Mouse (Mus musculus): Measurements from ENCODE around the gene Stim2.
A peak's percentile ranks its signal among the peaks of the same experiment; 100 is the strongest.

Stim2 gene

DNA sequence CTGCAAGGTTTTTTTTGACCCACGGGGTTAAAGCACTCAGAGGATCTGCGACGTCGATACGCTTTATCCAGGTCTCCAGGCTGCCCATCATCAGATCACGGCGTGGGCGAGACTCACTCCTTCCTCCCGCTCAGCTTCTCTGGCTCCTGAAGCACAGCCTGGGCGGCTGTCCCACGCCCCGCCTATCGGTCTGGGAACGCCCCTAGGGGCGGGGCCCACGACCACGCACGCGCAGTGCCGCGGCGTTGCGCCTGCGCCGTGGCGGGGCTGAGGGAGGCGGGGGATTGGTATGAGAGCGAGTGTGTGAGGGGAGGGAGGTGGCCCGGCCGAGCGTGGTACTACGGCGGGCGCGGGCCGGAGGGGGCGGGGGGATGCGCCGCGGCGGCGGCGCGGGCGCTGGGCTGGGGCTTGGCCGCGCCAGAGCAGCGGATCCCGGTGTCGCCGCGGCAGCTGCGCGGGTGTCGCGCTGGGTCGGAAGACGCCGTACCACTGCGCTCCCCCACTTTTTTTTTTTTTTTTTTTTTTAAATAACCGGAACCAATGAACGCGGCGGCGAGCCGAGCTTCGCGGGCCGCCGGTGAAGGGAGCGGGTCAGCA, at the start of gene Stim2:
Gene Stim2, plus strand, starts transcription at position 354 of the 597 bp plus-strand sequence.
- DNase-seq (ENCODE audit: low spot score), result peak; percentile 92

DNA sequence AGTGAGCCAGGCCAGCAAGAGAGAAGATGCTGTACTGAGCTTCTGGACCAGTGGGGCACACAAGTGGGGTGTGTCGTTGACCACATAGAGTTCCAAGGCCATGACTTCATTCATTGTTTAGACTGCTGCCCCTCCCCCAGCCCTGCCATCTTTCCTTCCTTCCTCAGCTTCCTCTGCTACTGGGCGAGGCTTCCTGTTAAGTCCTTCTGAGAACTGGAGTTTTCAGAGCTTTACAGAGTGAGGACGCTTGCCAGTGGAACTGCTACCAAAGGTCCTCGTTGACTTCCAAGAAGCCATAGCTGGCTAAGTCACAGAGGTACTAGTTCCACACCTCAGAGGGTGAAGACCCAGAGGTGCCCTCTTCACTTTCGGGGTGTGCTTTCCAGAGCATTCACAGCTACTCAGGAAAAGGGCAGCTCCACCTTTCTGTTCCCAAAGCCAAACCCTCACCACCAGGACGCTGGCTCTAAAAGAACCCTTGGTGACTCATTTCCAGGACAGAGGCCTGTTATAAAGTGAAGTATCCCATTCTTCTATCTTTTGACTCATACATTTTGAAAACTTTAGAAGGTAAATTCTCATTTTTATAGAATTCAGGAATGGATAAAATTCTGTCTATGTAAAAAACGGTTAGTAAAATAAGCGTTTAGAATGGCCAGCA, 49.6 kb upstream of the Stim2 start:
- DNase-seq (ENCODE audit: low spot score), result peak; percentile 90

DNA sequence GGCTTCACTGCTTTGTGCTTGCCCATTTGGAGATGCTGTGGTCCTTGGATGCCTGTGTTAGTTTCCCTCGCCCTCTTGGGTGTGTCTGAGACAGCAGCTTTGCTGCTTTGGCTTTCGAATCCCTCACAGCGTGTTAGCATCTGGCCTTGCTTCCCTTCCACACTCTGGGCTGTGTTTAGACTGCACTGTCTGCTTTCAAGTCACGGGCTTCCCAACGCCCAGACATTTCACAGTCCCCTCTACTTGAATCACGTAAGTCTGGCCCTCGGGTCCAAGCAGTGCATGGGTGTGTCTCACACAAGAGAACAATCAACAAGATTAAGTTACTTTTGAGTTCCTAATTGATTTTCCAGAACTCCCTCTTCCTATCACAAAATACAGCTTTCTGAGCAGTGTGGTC, 48.1 kb upstream of the Stim2 start:
- DNase-seq (ENCODE audit: low spot score), result peak; percentile 35

DNA sequence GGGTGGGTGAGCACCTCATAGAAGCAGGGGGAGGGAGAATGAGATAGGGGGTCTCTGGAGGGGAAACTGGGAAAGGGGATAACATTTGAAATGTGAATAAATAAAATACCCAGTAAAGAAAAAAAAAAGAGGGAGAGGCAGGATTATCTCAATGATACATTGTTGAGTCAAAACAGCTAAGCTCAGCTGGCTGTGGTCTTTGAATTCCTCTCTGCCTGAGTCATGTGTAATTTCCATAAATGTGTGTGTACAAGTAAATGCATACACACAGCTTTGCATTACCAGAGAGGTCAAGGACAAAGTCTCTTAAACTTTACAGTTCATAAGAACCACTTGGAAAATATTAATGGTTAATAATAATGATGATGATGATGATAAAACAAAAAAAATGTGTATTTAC, 45.1 kb upstream of the Stim2 start:
- no peak for DNase-seq (ENCODE audit: low spot score)

DNA sequence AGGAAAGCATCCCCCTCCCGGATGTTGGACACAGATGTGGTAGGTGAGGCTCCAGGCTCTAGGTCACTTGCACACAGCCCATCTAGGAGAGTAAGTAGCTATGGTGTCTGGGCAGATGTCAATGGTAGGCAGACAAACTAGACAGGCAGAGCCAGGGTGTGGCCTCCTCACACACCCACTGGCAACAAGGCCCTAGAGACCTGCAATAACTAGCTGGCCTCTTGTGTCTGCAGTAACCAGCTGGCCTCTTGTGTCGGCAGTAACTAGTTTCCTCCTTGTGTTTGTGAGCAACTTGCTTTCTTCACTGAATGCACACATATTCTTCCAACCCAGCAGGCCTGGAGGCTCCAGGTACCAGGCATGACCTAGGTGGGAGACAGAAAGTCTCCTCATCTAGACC, 44.5 kb upstream of the Stim2 start:
- no peak for DNase-seq (ENCODE audit: low spot score)

DNA sequence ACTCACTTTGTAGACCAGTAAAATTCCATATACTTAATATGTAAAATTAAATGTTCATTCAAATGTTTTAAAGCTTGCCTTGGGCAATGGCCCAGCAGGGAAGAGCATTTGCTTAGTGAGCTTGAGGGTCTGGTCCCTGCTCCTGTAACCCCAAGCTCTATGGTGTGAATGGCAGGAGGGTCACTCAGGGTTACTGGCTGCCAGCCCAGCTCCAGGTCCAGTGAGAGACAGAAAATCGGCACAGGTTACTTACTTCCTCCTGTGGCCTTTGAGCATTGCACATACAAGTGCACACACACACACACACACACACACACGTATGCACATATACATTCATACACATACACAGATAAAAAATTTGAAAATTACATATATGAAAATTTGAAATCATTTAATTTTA, 42.3 kb upstream of the Stim2 start:
- no peak for DNase-seq (ENCODE audit: low spot score)

DNA sequence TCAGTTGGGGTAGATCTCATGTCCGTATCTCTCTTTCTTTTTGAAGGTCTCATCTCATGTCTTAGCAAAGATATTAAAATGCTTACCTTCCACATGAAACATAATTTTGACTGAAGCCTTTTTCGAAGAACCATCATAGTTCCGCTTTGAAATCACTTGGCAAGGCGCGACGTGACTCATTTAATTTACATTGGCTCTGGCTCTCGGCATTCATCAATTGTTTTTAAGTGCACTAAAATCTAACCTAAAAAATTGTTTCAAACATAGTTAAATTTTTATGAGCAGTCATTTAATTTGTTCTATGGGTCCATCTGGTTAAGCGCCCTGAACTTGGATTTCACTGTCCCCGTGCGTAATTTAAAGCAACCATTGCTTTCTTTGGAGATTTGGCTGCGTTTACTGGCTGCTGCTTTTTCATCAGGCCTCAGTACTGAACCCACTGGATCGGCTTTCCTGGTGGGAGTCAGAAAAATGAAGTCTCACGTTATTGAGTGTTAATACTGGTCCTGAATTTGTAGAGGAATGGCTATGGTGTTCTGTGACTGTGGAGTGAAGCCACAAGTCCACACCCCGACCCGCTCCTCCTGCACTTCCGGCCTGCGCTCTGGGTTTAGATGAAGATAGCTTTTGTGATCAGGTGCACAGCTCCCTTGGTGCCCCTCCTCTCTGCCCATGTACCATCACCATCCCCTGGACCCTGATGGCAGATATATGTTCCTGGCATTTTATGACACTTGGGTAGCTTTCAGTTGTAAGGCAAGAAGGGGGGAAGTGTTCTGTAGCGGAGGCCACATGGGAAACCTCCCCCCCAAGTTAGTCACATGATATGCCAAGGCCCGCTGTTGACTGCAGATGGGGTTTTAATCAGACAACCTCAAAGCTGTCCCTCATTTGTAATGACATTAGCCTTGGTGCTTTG, 41.6 kb upstream of the Stim2 start:
- DNase-seq (ENCODE audit: low spot score), result no peak

DNA sequence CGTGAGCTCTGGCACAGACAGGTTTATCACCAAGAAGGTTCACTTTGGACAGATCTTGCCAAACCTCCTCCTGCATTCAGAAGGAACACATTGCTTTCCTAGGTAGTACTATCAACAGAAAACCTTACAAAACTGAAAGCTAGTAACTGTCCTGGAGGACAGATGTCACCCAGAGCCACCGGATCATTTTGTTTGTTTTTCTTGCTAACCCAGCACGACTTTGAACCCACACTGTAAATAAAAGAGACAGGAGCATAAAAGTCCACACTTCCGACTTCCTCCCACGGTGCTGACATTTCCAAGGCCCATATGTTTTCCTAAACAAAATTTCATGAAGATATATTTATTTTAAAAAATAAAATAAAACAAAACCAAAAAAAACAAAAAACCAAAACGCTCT, 41.0 kb upstream of the Stim2 start:
- no peak for DNase-seq (ENCODE audit: low spot score)

DNA sequence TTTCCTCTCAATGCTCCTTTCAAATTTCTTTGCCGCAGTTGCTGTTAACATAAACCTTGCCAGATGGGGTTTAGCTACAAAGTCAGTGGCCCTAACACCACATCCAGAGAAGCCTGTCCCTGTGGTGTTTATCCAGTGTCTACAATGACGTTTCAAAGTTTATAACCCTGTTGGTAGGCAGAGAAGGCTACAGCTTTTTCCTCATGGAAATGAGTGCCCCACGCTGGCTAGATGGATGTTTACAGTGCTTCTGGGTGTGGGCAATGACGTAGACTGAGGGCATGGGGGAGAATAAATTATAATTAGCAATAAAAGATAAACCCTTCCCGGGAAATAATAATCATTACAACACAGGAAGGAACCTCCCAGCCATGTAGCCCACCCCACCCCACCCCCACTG, 37.1 kb upstream of the Stim2 start:
- peak; percentile 70 for DNase-seq (ENCODE audit: low spot score)

DNA sequence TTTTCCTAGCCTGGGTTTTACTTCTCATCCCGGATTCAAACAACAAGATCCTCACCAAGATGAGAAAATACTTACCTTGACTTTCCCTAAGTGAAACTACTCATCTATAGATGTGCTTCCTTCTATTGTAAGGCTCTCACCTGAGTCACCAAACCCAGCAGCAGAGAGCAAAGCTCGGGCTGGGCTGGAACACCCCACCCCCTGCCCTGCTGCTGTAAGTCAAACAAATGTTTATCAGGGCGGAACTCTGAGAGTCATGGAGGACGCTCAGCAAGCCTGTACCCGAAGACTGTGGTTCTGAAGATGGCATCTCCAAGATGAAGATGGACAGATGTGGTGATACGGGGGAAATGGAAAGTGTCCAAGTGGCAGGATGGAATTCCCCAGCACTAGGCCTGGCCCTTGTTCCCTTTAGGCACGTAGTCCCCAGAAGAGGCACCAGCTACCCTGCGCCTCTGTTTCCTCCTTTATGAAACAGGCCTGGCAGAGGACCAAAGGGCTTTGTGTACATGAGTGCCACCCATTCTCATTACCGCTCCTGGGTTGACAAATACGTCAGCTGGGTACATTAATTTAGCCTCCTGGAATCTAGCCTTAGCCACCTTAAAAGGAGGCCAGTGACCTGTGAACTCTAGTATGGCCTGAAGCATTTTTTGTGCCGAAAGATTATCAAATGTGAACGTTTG, 36.3 kb upstream of the Stim2 start:
- DNase-seq (ENCODE audit: low spot score), result peak; percentile 86

DNA sequence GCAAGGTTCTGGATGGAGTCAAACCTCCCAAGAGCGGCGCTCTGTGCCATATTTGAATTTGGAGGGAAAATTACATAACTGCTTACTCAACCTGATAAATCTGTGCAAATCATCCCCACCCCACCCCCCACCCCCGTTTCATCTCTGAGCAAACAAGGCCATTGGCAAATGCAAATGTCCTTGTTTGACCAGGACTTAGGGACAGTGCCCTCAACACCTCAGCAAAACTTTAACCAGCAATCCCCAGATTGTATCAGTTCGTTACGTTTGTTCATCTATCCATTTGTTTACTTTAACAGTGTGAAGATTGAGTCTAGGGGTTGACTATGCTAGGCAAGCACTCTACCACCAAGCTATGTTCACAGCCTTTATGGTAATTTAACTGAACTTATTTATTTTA, 32.6 kb upstream of the Stim2 start:
- DNase-seq (ENCODE audit: low spot score), result no peak

DNA sequence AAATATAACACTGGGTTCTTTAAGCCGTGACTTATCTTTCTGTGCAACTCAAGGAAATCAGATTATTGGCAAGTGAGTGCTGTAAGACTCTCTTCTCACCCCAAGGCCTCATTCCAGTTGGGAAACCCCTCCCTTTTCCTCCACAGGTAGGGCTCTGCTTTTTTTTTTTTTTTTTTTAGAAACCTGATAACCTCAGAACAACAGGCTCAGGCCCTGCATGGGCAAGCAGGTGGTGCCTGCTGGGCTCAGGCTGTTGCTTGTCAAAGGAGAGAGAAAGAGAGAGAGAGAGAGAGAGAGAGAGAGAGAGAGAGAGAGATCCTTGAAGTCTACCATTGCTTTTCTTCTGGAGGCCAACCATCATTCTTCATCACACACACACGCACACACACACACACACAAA, 30.7 kb upstream of the Stim2 start:
- no peak for DNase-seq (ENCODE audit: low spot score)

DNA sequence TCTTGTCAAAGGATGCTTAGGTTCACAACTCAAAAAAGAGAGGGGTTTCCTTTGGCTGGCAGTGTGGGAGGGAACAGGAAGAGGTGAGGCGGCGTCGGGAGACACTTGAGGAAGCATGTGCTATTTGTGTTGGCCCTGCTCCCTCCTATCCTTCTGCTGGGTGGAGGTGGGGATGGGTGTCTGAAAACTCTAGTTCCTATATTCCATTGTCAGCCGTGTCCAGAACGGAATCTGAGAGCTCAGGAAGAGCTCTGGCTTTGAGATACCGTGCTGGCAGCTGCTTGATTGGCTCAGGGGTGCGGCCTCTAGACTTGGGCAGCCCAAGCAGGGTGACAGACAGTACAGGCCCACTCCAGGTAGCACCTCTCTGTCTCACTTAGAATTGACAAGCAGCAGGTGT, 28.1 kb upstream of the Stim2 start:
- peak; percentile 65 for DNase-seq (ENCODE audit: low spot score)

DNA sequence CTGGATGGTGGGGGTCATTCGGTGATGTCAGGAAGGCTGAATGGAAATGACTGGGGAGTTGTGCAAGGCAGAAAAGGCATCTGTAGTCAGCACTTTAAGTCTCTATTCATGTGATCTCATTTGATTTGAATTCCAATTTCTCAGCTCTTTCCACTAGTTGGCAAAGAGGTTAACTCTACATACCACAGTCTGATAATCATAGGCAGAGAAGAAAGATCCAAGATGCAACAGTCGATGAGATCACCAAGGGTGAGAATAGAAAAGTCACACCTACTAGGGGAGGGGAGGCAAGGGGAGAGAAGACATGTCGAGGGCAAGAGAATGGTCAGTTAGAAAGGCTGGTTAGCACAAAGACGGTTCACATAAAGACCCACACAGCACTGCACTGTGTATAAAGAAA, 27.1 kb upstream of the Stim2 start:
- DNase-seq (ENCODE audit: low spot score), result no peak

DNA sequence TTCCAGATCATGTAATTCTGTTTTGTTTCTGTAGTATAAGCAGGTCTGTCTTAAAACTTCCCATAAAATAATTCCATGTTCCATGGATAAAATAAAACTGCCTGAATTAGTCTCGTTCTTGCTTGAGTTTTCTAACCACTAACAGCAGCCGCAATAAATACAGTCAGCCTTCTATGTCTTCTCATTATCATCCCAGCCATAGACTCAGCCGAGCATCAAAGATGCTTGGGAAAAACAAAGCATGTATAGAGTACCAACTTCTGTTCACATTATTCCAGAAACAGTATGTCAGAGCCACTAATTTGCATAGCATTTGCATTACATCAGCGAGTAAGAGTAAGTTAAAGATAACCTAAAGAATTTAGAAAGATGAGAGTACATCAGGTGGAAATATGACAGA, 25.4 kb upstream of the Stim2 start:
- DNase-seq (ENCODE audit: low spot score), result no peak

DNA sequence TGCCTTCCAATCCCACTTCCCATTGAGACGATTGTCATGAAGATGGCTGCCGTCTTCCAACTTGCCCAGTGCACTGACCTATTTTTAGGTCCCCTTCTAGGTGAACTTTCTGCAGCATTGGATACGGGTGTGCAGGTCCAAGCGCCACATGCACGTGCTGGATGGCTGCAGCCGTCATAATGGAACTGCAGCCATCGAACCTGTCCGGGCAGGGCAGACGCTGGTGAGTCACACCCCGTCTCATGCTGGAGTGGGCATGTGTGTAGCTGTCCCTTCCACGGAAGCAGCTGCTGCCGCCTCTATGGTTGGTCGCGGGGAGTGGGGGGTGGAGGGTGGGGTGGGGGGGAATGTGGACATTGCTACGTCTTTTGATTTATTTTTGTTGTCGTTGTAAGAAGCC, 21.8 kb upstream of the Stim2 start:
- no peak for DNase-seq (ENCODE audit: low spot score)

DNA sequence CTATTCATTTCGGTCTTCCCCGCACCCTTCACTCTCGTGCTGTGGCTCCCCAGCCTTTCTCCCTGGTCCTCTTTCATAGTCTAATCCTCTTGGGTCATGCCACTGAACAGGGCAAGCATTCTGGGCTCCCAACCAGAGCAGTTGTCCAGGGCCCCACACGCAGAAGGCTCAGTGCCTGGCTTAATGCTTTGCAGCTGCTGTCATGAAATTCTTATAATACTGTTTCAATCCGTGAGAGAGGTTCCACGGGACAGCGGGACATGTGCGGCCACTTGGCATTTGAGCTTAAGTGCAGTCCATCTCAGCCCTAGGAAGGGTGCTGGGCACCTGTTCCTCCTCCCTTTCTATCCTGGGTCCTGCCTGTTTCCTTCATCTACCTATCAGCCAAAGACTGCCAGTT, 21.2 kb upstream of the Stim2 start:
- DNase-seq (ENCODE audit: low spot score), result no peak

DNA sequence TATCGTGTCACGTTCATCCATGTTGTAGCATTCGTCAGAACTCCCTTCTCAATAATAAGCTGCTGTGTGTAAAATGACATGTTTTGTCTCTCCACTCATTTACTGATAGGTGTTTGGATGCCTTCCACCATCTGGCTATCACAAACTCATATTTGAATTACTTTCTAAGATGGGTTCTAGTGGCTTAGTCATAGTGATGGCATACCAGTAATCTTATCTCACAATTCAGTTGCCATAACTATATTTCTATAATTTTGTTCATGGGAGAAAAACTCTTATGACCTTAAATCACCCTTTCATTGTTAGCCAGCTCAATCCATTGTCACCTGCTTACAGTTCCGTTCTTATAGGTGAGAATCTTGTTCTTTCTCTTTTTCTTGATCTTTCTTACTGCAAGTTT, 14.9 kb upstream of the Stim2 start:
- no peak for DNase-seq (ENCODE audit: low spot score)

DNA sequence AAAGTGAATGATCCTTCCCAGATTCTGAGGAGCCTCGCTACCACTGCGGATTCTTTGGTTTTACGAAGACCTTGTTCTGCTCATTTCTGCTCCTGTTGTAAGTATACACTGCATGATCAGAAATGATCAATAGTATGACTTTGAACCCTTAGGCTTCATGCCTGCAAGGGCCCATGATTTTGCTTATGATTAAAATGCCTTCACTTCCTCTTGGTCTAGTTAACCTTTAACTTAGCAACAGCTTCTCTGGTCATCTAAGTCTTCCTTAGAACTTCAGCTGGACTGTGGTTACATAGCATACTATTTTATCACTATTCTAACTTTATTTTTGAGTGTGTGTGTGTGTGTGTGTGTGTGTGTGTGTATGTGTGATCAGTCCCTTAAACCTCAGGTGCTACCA, 12.7 kb upstream of the Stim2 start:
- no peak for DNase-seq (ENCODE audit: low spot score)

DNA sequence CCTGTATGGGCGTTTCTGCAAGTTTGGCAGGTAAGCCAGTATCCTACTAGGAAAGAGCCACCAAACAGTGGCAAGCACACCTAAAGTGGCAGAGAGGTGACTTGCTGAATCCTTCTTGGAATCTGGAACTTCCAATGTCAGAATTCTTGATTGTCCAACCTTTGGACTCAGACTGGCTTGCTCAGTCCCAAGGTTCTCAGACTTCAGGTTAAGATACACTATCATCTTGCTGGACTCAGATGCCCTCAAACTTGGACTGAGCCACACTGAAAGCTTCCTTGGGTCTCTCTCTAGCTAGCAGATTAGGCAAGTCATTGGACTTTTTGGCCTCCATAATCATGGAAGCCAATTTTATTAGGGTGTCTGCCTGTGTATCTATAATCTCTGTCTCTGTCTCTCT, 10.8 kb upstream of the Stim2 start:
- DNase-seq (ENCODE audit: low spot score), result no peak

DNA sequence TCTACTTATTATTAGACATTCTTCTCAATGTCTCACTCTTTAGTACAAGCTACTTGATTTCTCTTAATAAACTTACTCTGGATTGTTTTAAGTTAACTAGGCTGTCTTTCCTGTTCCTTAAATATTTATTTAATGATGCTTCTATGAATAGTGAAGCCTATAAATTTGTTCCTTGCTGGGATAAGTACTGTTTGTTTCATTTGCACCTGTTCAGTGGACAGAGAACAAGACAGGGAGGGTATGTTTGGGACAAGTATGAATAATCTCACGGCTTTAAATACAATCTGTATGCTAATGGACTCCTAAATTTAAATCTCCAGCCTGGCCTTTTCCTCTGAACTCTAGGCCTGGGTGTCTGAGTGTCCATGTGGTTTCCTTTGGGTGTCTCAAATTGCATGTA, 10.2 kb upstream of the Stim2 start:
- DNase-seq (ENCODE audit: low spot score), result no peak

DNA sequence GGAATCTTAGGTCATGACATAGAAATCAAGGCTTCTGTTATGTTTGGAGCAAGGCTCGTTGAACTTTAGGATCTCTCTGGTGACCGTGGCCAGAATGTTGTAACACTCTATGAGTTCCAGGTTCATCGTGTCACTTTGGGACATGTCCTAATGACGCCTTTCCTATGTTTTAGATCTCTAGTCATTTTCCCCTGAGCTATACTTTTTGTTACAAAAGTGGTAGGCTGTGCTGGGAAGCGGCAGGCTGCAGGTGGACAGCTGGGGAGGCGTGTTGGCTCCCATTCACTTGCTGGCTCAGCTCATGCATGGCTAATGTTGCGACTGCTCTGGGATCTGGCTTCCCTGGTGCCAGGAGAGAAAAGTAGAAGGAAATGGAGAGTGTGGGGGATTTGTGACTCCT, 5.7 kb upstream of the Stim2 start:
- no peak for DNase-seq (ENCODE audit: low spot score)

DNA sequence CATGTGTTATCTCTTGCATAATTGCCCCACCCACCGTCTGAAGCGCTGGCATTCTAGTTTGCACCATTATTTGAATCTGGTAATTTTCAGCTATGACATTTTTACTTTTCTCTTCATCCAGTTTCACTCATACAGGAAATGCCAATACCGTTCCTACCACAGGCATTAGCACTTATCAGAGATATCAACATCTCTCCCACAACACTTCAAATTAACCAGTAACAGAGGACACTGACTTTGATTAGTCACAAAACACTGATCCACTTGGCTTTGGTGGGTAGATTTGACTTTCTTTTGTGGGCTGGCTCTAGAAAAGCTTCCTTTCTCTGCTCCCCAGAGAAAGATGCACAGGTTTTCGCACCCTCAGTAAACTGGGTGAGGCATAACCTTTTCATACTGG, 3.7 kb upstream of the Stim2 start:
- no peak for DNase-seq (ENCODE audit: low spot score)
